Mouse (Mus musculus) gastrocnemius, postnatal 14 days (tissue): ENCODE measurements around the gene Ubap2. TPM values are rescaled to one million over a fixed set of nuclear protein-coding genes. Genes with fewer than 3 reads are reported as not detected.

Source experiments
- DNase-seq: peaks from one replicate; pipeline ENCODE4 v3.0.0; 2021; ENCODE audit warnings: mixed read lengths
- intact Hi-C: fragments of 180-260 bp; cut with DNase I; formaldehyde crosslinking; loops from one replicate; pipeline ENCODE4 v1.15.1; 2025; ENCODE audit warnings: low total_unique reads
- long read RNA-seq, 2 experiments: library from polyadenylated mRNA; stranded (forward); transcript quantifications; one replicate each; pipeline ENCODE4 v2.0.0; 2021
- total RNA-seq, 2 experiments: library from RNA; stranded (reverse); gene quantifications; 2 replicates each; pipeline ENCODE4 v1.2.3; 2021

Ubap2 gene
- 10 to 100 TPM; 98.2 to 99.2 TPM for total RNA-seq
- long read RNA-seq, experiment 1, full-length matches to known transcripts: 29 of 91 reads
- long read RNA-seq, experiment 1, partial matches to known transcripts: 17 of 91 reads
- long read RNA-seq, experiment 1, other reads (novel, unspliced or antisense): 45 of 91 reads
- long read RNA-seq, experiment 2, full-length matches to known transcripts: 49 of 136 reads
- long read RNA-seq, experiment 2, partial matches to known transcripts: 30 of 136 reads
- long read RNA-seq, experiment 2, other reads (novel, unspliced or antisense): 57 of 136 reads

GRCm38 (mm10) chr4:41274980-41275850, at the start of gene Ubap2:
Gene Ubap2 (minus strand): TSS chr4:41275144.
- intact Hi-C loops: loop anchor here (10.0 kb wide), 1 partner anchor 150 kb away; the partner anchor contains the start of gene Nol6
- peak; percentile 96 for DNase-seq

- intact Hi-C loops: no loop called here
- no peak for DNase-seq
These were observed 46.0 kb upstream of the Ubap2 start for GRCm38 (mm10) chr4:41320971-41321370.

GRCm38 (mm10) chr4:41318267-41318666, 43.3 kb upstream of the Ubap2 start:
- intact Hi-C loops: loop anchor here (10.0 kb wide), 1 partner anchor 67 kb away; no protein-coding TSS in a partner anchor

GRCm38 (mm10) chr4:41315173-41315572, 40.2 kb upstream of the Ubap2 start:
- intact Hi-C loops: loop anchor here (10.0 kb wide), 1 partner anchor 70 kb away; no protein-coding TSS in a partner anchor
- DNase-seq: no peak

More at GRCm38 (mm10) chr4:41318267-41318666, 43.3 kb upstream of the Ubap2 start:
- DNase-seq: no peak

- intact Hi-C loops: loop anchor here (10.0 kb wide), 1 partner anchor 70 kb away; no protein-coding TSS in a partner anchor
- peak; percentile 97 for DNase-seq
These were observed 39.5 kb upstream of the Ubap2 start, which contains the start of gene Dcaf12 for GRCm38 (mm10) chr4:41314141-41315129. Gene Dcaf12 (minus strand): TSS chr4:41314889.

- intact Hi-C loops: loop anchor here (10.0 kb wide), 1 partner anchor 71 kb away; no protein-coding TSS in a partner anchor
- DNase-seq: no peak
These were observed 38.8 kb upstream of the Ubap2 start for GRCm38 (mm10) chr4:41313722-41314121.

GRCm38 (mm10) chr4:41310567-41311563, 35.9 kb upstream of the Ubap2 start:
- intact Hi-C loops: loop anchor here (10.0 kb wide), 1 partner anchor 74 kb away; no protein-coding TSS in a partner anchor
- no peak for DNase-seq

- no peak for DNase-seq
- intact Hi-C loops: no loop called here
These were observed 32.5 kb upstream of the Ubap2 start for GRCm38 (mm10) chr4:41307406-41307805.

- intact Hi-C loops: no loop called here
- DNase-seq: no peak
These were observed 29.4 kb upstream of the Ubap2 start for GRCm38 (mm10) chr4:41304302-41304701.

GRCm38 (mm10) chr4:41303671-41304070, 28.7 kb upstream of the Ubap2 start:
- DNase-seq: no peak
- intact Hi-C loops: no loop called here

GRCm38 (mm10) chr4:41298976-41299375, 24.0 kb upstream of the Ubap2 start:
- intact Hi-C loops: no loop called here
- no peak for DNase-seq

GRCm38 (mm10) chr4:41295960-41296359, 21.0 kb upstream of the Ubap2 start:
- intact Hi-C loops: no loop called here

GRCm38 (mm10) chr4:41295507-41295906, 20.6 kb upstream of the Ubap2 start:
- DNase-seq: no peak
- intact Hi-C loops: no loop called here

More at GRCm38 (mm10) chr4:41295960-41296359, 21.0 kb upstream of the Ubap2 start:
- DNase-seq: no peak

GRCm38 (mm10) chr4:41293907-41294306, 19.0 kb upstream of the Ubap2 start:
- intact Hi-C loops: no loop called here
- peak; percentile 35 for DNase-seq

- intact Hi-C loops: no loop called here
- peak; percentile 39 for DNase-seq
These were observed 14.9 kb upstream of the Ubap2 start for GRCm38 (mm10) chr4:41289802-41290201.

- intact Hi-C loops: no loop called here
- DNase-seq: no peak
These were observed 11.5 kb upstream of the Ubap2 start for GRCm38 (mm10) chr4:41286420-41286819.

GRCm38 (mm10) chr4:41284087-41284486, 9.1 kb upstream of the Ubap2 start:
- DNase-seq: no peak
- intact Hi-C loops: loop anchor here (5.0 kb wide), 1 partner anchor 57 kb away; no protein-coding TSS in a partner anchor

- intact Hi-C loops: loop anchor here (10.0 kb wide), 1 partner anchor 151 kb away; the partner anchor contains the start of gene Nol6
- no peak for DNase-seq
These were observed 983 bp upstream of the Ubap2 start for GRCm38 (mm10) chr4:41275927-41276326.
